Comparison of ENCODE assay signal across 11 mouse cellular contexts in the genomic region with DNA sequence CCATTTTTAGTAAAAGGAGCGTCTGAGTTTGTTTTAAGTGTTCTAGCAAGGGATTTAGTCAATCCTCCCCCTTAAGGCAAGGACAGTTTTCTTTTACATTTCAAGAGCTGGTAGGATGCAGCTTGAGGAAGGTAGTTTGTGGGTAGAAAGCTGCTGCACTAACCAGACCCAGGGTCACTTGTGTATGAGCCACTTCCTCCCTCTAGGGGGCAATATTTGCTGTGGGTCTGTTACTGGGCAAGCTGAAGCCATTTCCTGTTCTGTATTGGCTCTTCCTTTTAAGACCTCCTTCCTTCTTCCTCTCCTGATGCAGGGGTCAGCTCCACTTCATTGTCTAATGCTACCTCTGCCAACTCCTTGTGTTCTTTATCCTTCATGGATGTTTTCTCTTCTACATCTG.
DNase-seq lines count a peak whose midpoint lies in the region; ATAC-seq and TF ChIP-seq lines count a peak whose summit lies in the region.
"Had no signal": no experiment of that assay in that cellular context is flagged by ENCODE, and none has a peak within 500 bp of the region (broad histone marks: within the 10 kb centered on the region; RNA-seq: fewer than 3 reads in every experiment).

No protein-coding gene starts in this region.

- H3K4me1 ChIP-seq in liver, postnatal 0 days (ENCODE audit: insufficient read depth), result peaks cover 2% of the 10 kb centered on the region; the same call in 1 of the 2 replicates
- no peaks in the 10 kb centered on the region for H3K4me1 ChIP-seq in liver, embryonic 11.5 days (replicated peaks; ENCODE audit: control insufficient read depth, insufficient read depth, low read length)
- H3K4me1 ChIP-seq in lung, embryonic 14.5 days (ENCODE audit: insufficient read depth), result no peaks in the 10 kb centered on the region
- no peaks in the 10 kb centered on the region for H3K4me1 ChIP-seq in hindbrain, embryonic 14.5 days (replicated peaks; ENCODE audit: control insufficient read depth, insufficient read depth, low read length)
- no peaks in the 10 kb centered on the region for H3K4me1 ChIP-seq in midbrain, embryonic 16.5 days (ENCODE audit: control insufficient read depth, insufficient read depth, low read length)

- H3K4me2 ChIP-seq in liver, postnatal 0 days (ENCODE audit: low read depth, low read length), result no peak overlapping the region
- no peak overlapping the region for H3K4me2 ChIP-seq in liver, embryonic 11.5 days
- no peak overlapping the region for H3K4me2 ChIP-seq in lung, embryonic 14.5 days
- no peak overlapping the region for H3K4me2 ChIP-seq in hindbrain, embryonic 14.5 days (replicated peaks)
- H3K4me2 ChIP-seq in midbrain, embryonic 16.5 days (ENCODE audit: low read length), result no peak overlapping the region

- no peaks in the 10 kb centered on the region for H3K9me3 ChIP-seq in liver, postnatal 0 days (ENCODE audit: low read length)
- no peaks in the 10 kb centered on the region for H3K9me3 ChIP-seq in liver, embryonic 11.5 days (ENCODE audit: control insufficient read depth, low read length)
- H3K9me3 ChIP-seq in lung, embryonic 14.5 days (ENCODE audit: low read depth, low read length), result no peaks in the 10 kb centered on the region
- no peaks in the 10 kb centered on the region for H3K9me3 ChIP-seq in hindbrain, embryonic 14.5 days (ENCODE audit: control insufficient read depth, low read length)
- no peaks in the 10 kb centered on the region; the same call in 1 of the 2 replicates for H3K9me3 ChIP-seq in midbrain, embryonic 16.5 days (replicated peaks; ENCODE audit: control insufficient read depth, low read length, poor library complexity, severe bottlenecking)

- TF ChIP-seq CTCF in liver, postnatal 0 days (IDR thresholded peaks at IDR 0.05; ENCODE audit: low read depth), result peak; percentile 72
- peak; percentile 39 for TF ChIP-seq CTCF in lung, embryonic 14.5 days (IDR thresholded peaks at IDR 0.05; ENCODE audit: low read depth)

- no peak overlapping the region for H3K27ac ChIP-seq in liver, postnatal 0 days (ENCODE audit: low read depth)
- no peak overlapping the region for H3K27ac ChIP-seq in liver, embryonic 11.5 days (ENCODE audit: low read depth, low read length)
- H3K27ac ChIP-seq in lung, embryonic 14.5 days (ENCODE audit: low read depth), result no peak overlapping the region
- no peak overlapping the region for H3K27ac ChIP-seq in hindbrain, embryonic 14.5 days
- H3K27ac ChIP-seq in midbrain, embryonic 16.5 days (ENCODE audit: low read length), result no peak overlapping the region

- H3K27me3 ChIP-seq in liver, postnatal 0 days (ENCODE audit: insufficient read depth, low read length), result no peaks in the 10 kb centered on the region
- H3K27me3 ChIP-seq in liver, embryonic 11.5 days (replicated peaks; ENCODE audit: control insufficient read depth, insufficient read depth, low read length), result no peaks in the 10 kb centered on the region
- H3K27me3 ChIP-seq in lung, embryonic 14.5 days (ENCODE audit: insufficient read depth, low read length), result no peaks in the 10 kb centered on the region
- H3K27me3 ChIP-seq in hindbrain, embryonic 14.5 days (ENCODE audit: control insufficient read depth, insufficient read depth, low read length), result no peaks in the 10 kb centered on the region
- no peaks in the 10 kb centered on the region for H3K27me3 ChIP-seq in midbrain, embryonic 16.5 days (ENCODE audit: control insufficient read depth, insufficient read depth, low read depth, low read length)

- no peak for ATAC-seq in liver, postnatal 0 days
- no peak; the same call in 1 of the 2 replicates for ATAC-seq in liver, embryonic 11.5 days (replicated peaks; ENCODE audit: low FRiP score)
- ATAC-seq in lung, embryonic 14.5 days (ENCODE audit: insufficient read depth), result no peak
- ATAC-seq in hindbrain, embryonic 14.5 days (ENCODE audit: low FRiP score), result no peak
- no peak for ATAC-seq in midbrain, embryonic 16.5 days

- no peak overlapping the region for H3K9ac ChIP-seq in liver, postnatal 0 days (replicated peaks)
- no peak overlapping the region for H3K9ac ChIP-seq in liver, embryonic 11.5 days (ENCODE audit: low read depth, low read length)
- no peak overlapping the region for H3K9ac ChIP-seq in lung, embryonic 14.5 days
- no peak overlapping the region for H3K9ac ChIP-seq in hindbrain, embryonic 14.5 days
- H3K9ac ChIP-seq in midbrain, embryonic 16.5 days (ENCODE audit: low read depth, low read length), result no peak overlapping the region

- TF ChIP-seq EP300 in liver, postnatal 0 days (IDR thresholded peaks at IDR 0.05; ENCODE audit: low read depth), result no peak

- H3K4me3 ChIP-seq in liver, postnatal 0 days (ENCODE audit: low read depth, low read length), result no peak overlapping the region
- H3K4me3 ChIP-seq in liver, embryonic 11.5 days (ENCODE audit: low read depth, low read length), result no peak overlapping the region
- no peak overlapping the region for H3K4me3 ChIP-seq in lung, embryonic 14.5 days (ENCODE audit: low read depth, low read length)
- H3K4me3 ChIP-seq in hindbrain, embryonic 14.5 days (replicated peaks; ENCODE audit: low read length), result no peak overlapping the region
- no peak overlapping the region for H3K4me3 ChIP-seq in midbrain, embryonic 16.5 days (ENCODE audit: low read depth, low read length)
- H3K4me3 ChIP-seq: erythroblast, embryonic 14.5 days had no signal

- H3K36me3 ChIP-seq in liver, postnatal 0 days (replicated peaks; ENCODE audit: insufficient read depth, low read length), result no peaks in the 10 kb centered on the region
- H3K36me3 ChIP-seq in liver, embryonic 11.5 days (ENCODE audit: control insufficient read depth, insufficient read depth, low read length), result no peaks in the 10 kb centered on the region
- no peaks in the 10 kb centered on the region for H3K36me3 ChIP-seq in lung, embryonic 14.5 days (ENCODE audit: insufficient read depth)
- no peaks in the 10 kb centered on the region for H3K36me3 ChIP-seq in hindbrain, embryonic 14.5 days (replicated peaks; ENCODE audit: control insufficient read depth, insufficient read depth)
- no peaks in the 10 kb centered on the region for H3K36me3 ChIP-seq in midbrain, embryonic 16.5 days (ENCODE audit: control insufficient read depth, insufficient read depth, low read length)

- 67% methylated on average over 1 of the region's 1 CpGs for WGBS in liver, postnatal 0 days (ENCODE audit: insufficient replicate concordance)
- WGBS in liver, embryonic 11.5 days, result 78% methylated on average over 1 of the region's 1 CpGs
- WGBS in lung, embryonic 14.5 days, result 81% methylated on average over 1 of the region's 1 CpGs
- 85% methylated on average over 1 of the region's 1 CpGs for WGBS in hindbrain, embryonic 14.5 days
- WGBS in midbrain, embryonic 16.5 days, result 79% methylated on average over 1 of the region's 1 CpGs

- DNase-seq in adrenal gland, adult 2 months, result peak; percentile 25
- DNase-seq in adrenal gland, adult 8-10 months, result no peak
- DNase-seq in liver, postnatal 0 days, result no peak
- DNase-seq in liver, embryonic 11.5 days (ENCODE audit: low spot score), result no peak
- peak; percentile 44 for DNase-seq in lung, embryonic 14.5 days
- peak; percentile 17 to 41 for DNase-seq in thymus, postnatal 10 days (ENCODE audit: low spot score in 2 of 2)
- DNase-seq in hindbrain, embryonic 14.5 days (ENCODE audit: low spot score), result no peak
- DNase-seq: kidney, postnatal 14 days; right cerebral cortex, postnatal 14 days had no signal

Comparison
In these comparisons a context has a peak if more than half of its experiments do, and no peak if none do; other contexts are left out.
1. DNase-seq: peak in adrenal gland, adult 2 months (single experiment), lung, embryonic 14.5 days (single experiment) and thymus, postnatal 10 days (2 of 2); none in adrenal gland, adult 8-10 months (single experiment), liver, postnatal 0 days (single experiment), liver, embryonic 11.5 days (single experiment) and hindbrain, embryonic 14.5 days (single experiment).